Mouse (Mus musculus) layer of hippocampus, adult 6 months (tissue): ENCODE measurements around the gene Vmn1r205. TPM values are rescaled to one million over a fixed set of nuclear protein-coding genes. Genes with fewer than 3 reads are reported as not detected.

ENCODE experiments used
- long read RNA-seq, 2 experiments: library from polyadenylated mRNA; unstranded; transcript quantifications; one replicate each; pipeline ENCODE4 v2.0.0; 2019 to 2020
- polyA plus RNA-seq: library from polyadenylated mRNA; unstranded; fragments of <200 nt; fragmentation: Nextera tagmentation; gene quantifications from 2 replicates; pipeline ENCODE4 v1.2.3, GENCODE M21; 2021

Vmn1r205 gene
- polyA plus RNA-seq = not detected in 2 replicates
- long read RNA-seq, experiment 1 = 0 reads
- long read RNA-seq, experiment 2 = 0 reads

DNA sequence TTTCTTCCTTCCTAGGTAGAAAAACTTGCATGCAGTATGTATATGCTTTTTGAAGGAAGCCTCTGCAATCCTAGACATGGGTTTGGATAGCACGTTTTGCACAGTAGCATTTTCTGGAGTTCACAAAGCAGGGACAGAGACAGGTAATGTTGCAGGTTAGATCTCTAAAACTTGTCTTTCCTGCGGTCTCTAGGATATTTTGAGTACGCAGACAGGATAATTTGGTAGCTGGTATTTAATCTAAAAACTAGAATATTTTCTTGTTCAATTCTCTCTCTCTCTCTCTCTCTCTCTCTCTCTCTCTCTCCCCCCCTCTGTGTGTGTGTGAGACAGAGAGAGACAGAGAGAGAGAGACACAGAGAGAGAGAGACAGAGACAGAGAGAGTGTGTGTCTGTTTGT is at the start of gene Vmn1r205:
TSS of gene Vmn1r205 (minus strand) at position 101 of the 400 bp plus-strand sequence.

DNA sequence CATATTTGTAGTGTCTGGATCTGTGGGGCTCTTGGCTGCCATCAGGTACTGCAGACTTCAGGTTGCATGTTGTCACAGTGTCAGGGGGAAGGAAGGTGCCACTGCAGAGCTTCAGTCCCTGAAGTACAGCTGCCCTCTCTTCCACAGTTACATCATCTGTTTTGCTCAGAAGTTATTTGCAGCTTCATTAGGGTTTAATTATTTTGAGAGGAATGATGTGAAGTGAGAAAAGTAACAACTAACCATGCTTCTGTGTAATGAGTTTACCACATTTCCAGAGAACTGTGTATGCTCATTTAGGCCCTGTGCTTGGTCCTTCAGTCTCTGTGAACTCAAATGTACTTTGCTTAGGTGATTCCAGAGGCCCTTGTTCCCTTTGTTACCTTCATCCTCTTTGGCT is 31.4 kb upstream of the Vmn1r205 start, which contains the start of gene Vmn1r206:
TSS of gene Vmn1r206 (minus strand) at position 101 of the 400 bp plus-strand sequence.

DNA sequence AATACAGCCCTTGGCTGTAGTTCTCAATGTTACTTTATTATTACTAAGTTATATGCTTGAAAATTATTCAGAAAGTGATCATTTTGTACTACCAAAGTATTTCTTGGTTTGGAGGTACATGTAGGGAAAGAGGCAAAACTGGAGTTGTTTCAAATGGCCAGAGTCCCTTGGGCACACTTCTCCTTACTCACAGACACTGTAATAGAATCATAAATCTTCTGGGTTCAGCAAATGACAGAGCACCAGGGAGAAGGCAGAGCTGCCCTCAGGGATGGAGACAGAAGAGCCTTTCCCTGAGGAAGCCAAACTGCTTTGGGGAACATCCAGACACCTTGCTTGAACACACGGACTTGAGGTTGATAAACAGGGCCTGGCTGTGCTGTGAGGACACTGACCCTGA is 39.9 kb downstream of the Vmn1r205 start, which contains the start of gene Vmn1r204:
TSS of gene Vmn1r204 (plus strand) at position 301 of the 400 bp plus-strand sequence.

Other genes starting within 250 kb of the Vmn1r205 start
- not detected in 2 replicates for gene Vmn1r198, start 242.6 kb downstream of the Vmn1r205 start, polyA plus RNA-seq
- not detected in 2 replicates for gene Vmn1r199, start 213.2 kb downstream of the Vmn1r205 start, polyA plus RNA-seq
- gene Vmn1r200, start 202.6 kb downstream of the Vmn1r205 start, polyA plus RNA-seq = not detected in 2 replicates
- gene Vmn1r201, start 121.1 kb downstream of the Vmn1r205 start, polyA plus RNA-seq = not detected in 2 replicates
- not detected in 2 replicates for gene Vmn1r202, start 87.6 kb downstream of the Vmn1r205 start, polyA plus RNA-seq
- gene Vmn1r203, start 74.9 kb downstream of the Vmn1r205 start, polyA plus RNA-seq = not detected in 2 replicates
- gene Vmn1r204, start 39.8 kb downstream of the Vmn1r205 start, polyA plus RNA-seq = not detected in 2 replicates
- not detected in 2 replicates for gene Vmn1r206, start 31.3 kb upstream of the Vmn1r205 start, polyA plus RNA-seq
- not detected in 2 replicates for gene Vmn1r207-ps, start 136.6 kb upstream of the Vmn1r205 start, polyA plus RNA-seq
- not detected in 2 replicates for gene Vmn1r208, start 184.4 kb upstream of the Vmn1r205 start, polyA plus RNA-seq
- not detected in 2 replicates for gene Vmn1r209, start 216.7 kb upstream of the Vmn1r205 start, polyA plus RNA-seq
- gene Vmn1r210, start 238.3 kb upstream of the Vmn1r205 start, polyA plus RNA-seq = not detected in 2 replicates